In the genomic region with DNA sequence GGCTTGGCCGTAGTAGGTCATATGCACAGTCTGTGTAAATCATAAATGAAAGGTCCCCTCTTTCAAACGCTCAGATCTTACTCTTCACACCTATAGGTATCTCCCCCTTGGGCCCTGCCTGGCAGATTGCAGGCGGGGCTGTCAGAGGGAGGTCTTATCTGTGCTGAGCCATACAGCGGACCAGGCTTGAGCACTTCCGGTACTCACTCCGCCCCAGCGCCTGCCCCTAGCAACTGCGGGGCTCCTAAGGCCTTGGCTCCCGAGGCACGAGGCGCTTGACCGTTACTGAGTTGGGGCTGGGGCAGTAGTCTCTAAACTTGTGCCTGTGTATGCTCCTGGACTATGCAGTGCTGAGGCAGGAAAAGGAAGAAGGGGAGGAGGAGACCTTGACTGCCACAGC, we compare ENCODE assay signal across 22 mouse cellular contexts. TPM values are rescaled to one million over a fixed set of nuclear protein-coding genes. Genes with fewer than 3 reads are reported as not detected.
"Had no signal": no experiment of that assay in that cellular context is flagged by ENCODE, and none has a peak within 500 bp of the region (broad histone marks: within the 10 kb centered on the region; RNA-seq: fewer than 3 reads in every experiment).

A gene (plus strand): TSS at position 238 of the 400 bp plus-strand sequence.

- H3K27me3 ChIP-seq: midbrain, embryonic 12.5 days; neural tube, embryonic 13.5 days; neural tube, embryonic 15.5 days had no signal

- DNase-seq: lung, adult 18-20 months; lung, embryonic 14.5 days; lung, postnatal 14 days; lung, postnatal 4 days; midbrain, embryonic 14.5 days; retina, postnatal 1 day; right cerebral cortex, adult 18-20 months; right cerebral cortex, postnatal 25 days; right cerebral cortex, postnatal 4 days; spleen, adult 18-20 months; thymus, adult 2 months; thymus, postnatal 14 days; thymus, postnatal 36 days had no signal

- H3K9me3 ChIP-seq: midbrain, embryonic 10.5 days; midbrain, embryonic 12.5 days; neural tube, embryonic 13.5 days; neural tube, embryonic 15.5 days had no signal

- ATAC-seq: midbrain, embryonic 16.5 days had no signal

- H3K9ac ChIP-seq: liver, embryonic 14.5 days; lung, embryonic 14.5 days; midbrain, embryonic 12.5 days; neural tube, embryonic 13.5 days; neural tube, embryonic 15.5 days had no signal

- H3K4me1 ChIP-seq: midbrain, embryonic 10.5 days; midbrain, embryonic 12.5 days; neural tube, embryonic 13.5 days; neural tube, embryonic 15.5 days had no signal

- H3K4me2 ChIP-seq: lung, embryonic 14.5 days; midbrain, embryonic 12.5 days; neural tube, embryonic 13.5 days; neural tube, embryonic 15.5 days had no signal

- H3K27ac ChIP-seq: liver, embryonic 14.5 days; midbrain, embryonic 10.5 days; midbrain, embryonic 12.5 days; neural tube, embryonic 13.5 days; neural tube, embryonic 15.5 days had no signal

- H3K4me3 ChIP-seq: midbrain, embryonic 10.5 days; midbrain, embryonic 12.5 days; myocyte; neural tube, embryonic 13.5 days; neural tube, embryonic 15.5 days had no signal

- H3K36me3 ChIP-seq: midbrain, embryonic 10.5 days; midbrain, embryonic 12.5 days; neural tube, embryonic 13.5 days; neural tube, embryonic 15.5 days had no signal

RNA-seq across cellular contexts. Expression of the gene that starts here (rescaled TPM):
- polyA plus RNA-seq: liver, adult 2 months; small intestine, adult 2 months had no signal
